Mouse (Mus musculus): ENCODE measurements around the gene Sept12. TPM values are rescaled to one million over a fixed set of nuclear protein-coding genes. Genes with fewer than 3 reads are reported as not detected.

Sept12 gene
- not detected for polyA plus RNA-seq (2015; fragmentation: Illumina TruSeq; extraction: RNeasy Lipid Tissue Mini Kit (QIAGEN cat#74804); ENCODE audit: insufficient read depth, low replicate concordance)

GRCm38 (mm10) chr16:4997553-4997952 lies at the start of gene Sept12:
Sept12 (minus strand) TSS chr16:4997852.

GRCm38 (mm10) chr16:5013054-5013838 lies 15.6 kb upstream of the Sept12 start, which contains the start of gene Rogdi:
Rogdi (minus strand) TSS chr16:5013553.

GRCm38 (mm10) chr16:5007067-5007466 lies 9.4 kb upstream of the Sept12 start, which contains the start of gene Smim22:
Smim22 (plus strand) TSS chr16:5007288.

GRCm38 (mm10) chr16:4963797-4964709 lies 33.6 kb downstream of the Sept12 start, which contains the start of gene Anks3:
Anks3 (minus strand) TSS chr16:4964205.

GRCm38 (mm10) chr16:4938461-4938860 lies 59.2 kb downstream of the Sept12 start, which contains the start of gene Nudt16l1:
Nudt16l1 (plus strand) TSS chr16:4938761.

Other genes with a start within 250 kb of the Sept12 start
- gene Cdip1, start 207.6 kb downstream of the Sept12 start, polyA plus RNA-seq (2015; fragmentation: Illumina TruSeq; extraction: RNeasy Lipid Tissue Mini Kit (QIAGEN cat#74804); ENCODE audit: insufficient read depth, low replicate concordance): 40.5 TPM
- not detected for gene 4930562C15Rik, start 162.4 kb downstream of the Sept12 start, polyA plus RNA-seq (2015; fragmentation: Illumina TruSeq; extraction: RNeasy Lipid Tissue Mini Kit (QIAGEN cat#74804); ENCODE audit: insufficient read depth, low replicate concordance)
- 20.6 TPM for gene Ubald1, start 117.5 kb downstream of the Sept12 start, polyA plus RNA-seq (2015; fragmentation: Illumina TruSeq; extraction: RNeasy Lipid Tissue Mini Kit (QIAGEN cat#74804); ENCODE audit: insufficient read depth, low replicate concordance)
- gene Mgrn1, start 111.6 kb downstream of the Sept12 start, polyA plus RNA-seq (2015; fragmentation: Illumina TruSeq; extraction: RNeasy Lipid Tissue Mini Kit (QIAGEN cat#74804); ENCODE audit: insufficient read depth, low replicate concordance): 49.0 TPM
- 33.2 TPM for gene Nudt16l1, start 59.1 kb downstream of the Sept12 start, polyA plus RNA-seq (2015; fragmentation: Illumina TruSeq; extraction: RNeasy Lipid Tissue Mini Kit (QIAGEN cat#74804); ENCODE audit: insufficient read depth, low replicate concordance)
- gene Anks3, start 33.6 kb downstream of the Sept12 start, polyA plus RNA-seq (2015; fragmentation: Illumina TruSeq; extraction: RNeasy Lipid Tissue Mini Kit (QIAGEN cat#74804); ENCODE audit: insufficient read depth, low replicate concordance): 42.7 TPM
- gene Smim22, start 9.4 kb upstream of the Sept12 start, polyA plus RNA-seq (2015; fragmentation: Illumina TruSeq; extraction: RNeasy Lipid Tissue Mini Kit (QIAGEN cat#74804); ENCODE audit: insufficient read depth, low replicate concordance): not detected
- 72.2 TPM for gene Rogdi, start 15.7 kb upstream of the Sept12 start, polyA plus RNA-seq (2015; fragmentation: Illumina TruSeq; extraction: RNeasy Lipid Tissue Mini Kit (QIAGEN cat#74804); ENCODE audit: insufficient read depth, low replicate concordance)
- gene Glyr1, start 52.0 kb upstream of the Sept12 start, polyA plus RNA-seq (2015; fragmentation: Illumina TruSeq; extraction: RNeasy Lipid Tissue Mini Kit (QIAGEN cat#74804); ENCODE audit: insufficient read depth, low replicate concordance): 122 TPM
- gene Ubn1, start 52.2 kb upstream of the Sept12 start, polyA plus RNA-seq (2015; fragmentation: Illumina TruSeq; extraction: RNeasy Lipid Tissue Mini Kit (QIAGEN cat#74804); ENCODE audit: insufficient read depth, low replicate concordance): 49.1 TPM
- 1.7 TPM for gene Ppl, start 134.6 kb upstream of the Sept12 start, polyA plus RNA-seq (2015; fragmentation: Illumina TruSeq; extraction: RNeasy Lipid Tissue Mini Kit (QIAGEN cat#74804); ENCODE audit: insufficient read depth, low replicate concordance)
- 0.18 TPM for gene Sec14l5, start 149.3 kb upstream of the Sept12 start, polyA plus RNA-seq (2015; fragmentation: Illumina TruSeq; extraction: RNeasy Lipid Tissue Mini Kit (QIAGEN cat#74804); ENCODE audit: insufficient read depth, low replicate concordance)
- 16.5 TPM for gene Nagpa, start 206.2 kb upstream of the Sept12 start, polyA plus RNA-seq (2015; fragmentation: Illumina TruSeq; extraction: RNeasy Lipid Tissue Mini Kit (QIAGEN cat#74804); ENCODE audit: insufficient read depth, low replicate concordance)
- gene AU021092, start 224.4 kb upstream of the Sept12 start, polyA plus RNA-seq (2015; fragmentation: Illumina TruSeq; extraction: RNeasy Lipid Tissue Mini Kit (QIAGEN cat#74804); ENCODE audit: insufficient read depth, low replicate concordance): 35.4 TPM
- 17.8 TPM for gene Alg1, start 235.8 kb upstream of the Sept12 start, polyA plus RNA-seq (2015; fragmentation: Illumina TruSeq; extraction: RNeasy Lipid Tissue Mini Kit (QIAGEN cat#74804); ENCODE audit: insufficient read depth, low replicate concordance)